Mouse (Mus musculus): ENCODE measurements around the gene Atg7. TPM values are rescaled to one million over a fixed set of nuclear protein-coding genes. Genes with fewer than 3 reads are reported as not detected.

The Atg7 gene
- polyA plus RNA-seq (2014; fragmentation: Illumina TruSeq; extraction: RNeasy Lipid Tissue Mini Kit (QIAGEN cat#74804); ENCODE audit: insufficient read depth, low read depth, low replicate concordance), result 11.9 TPM

DNA sequence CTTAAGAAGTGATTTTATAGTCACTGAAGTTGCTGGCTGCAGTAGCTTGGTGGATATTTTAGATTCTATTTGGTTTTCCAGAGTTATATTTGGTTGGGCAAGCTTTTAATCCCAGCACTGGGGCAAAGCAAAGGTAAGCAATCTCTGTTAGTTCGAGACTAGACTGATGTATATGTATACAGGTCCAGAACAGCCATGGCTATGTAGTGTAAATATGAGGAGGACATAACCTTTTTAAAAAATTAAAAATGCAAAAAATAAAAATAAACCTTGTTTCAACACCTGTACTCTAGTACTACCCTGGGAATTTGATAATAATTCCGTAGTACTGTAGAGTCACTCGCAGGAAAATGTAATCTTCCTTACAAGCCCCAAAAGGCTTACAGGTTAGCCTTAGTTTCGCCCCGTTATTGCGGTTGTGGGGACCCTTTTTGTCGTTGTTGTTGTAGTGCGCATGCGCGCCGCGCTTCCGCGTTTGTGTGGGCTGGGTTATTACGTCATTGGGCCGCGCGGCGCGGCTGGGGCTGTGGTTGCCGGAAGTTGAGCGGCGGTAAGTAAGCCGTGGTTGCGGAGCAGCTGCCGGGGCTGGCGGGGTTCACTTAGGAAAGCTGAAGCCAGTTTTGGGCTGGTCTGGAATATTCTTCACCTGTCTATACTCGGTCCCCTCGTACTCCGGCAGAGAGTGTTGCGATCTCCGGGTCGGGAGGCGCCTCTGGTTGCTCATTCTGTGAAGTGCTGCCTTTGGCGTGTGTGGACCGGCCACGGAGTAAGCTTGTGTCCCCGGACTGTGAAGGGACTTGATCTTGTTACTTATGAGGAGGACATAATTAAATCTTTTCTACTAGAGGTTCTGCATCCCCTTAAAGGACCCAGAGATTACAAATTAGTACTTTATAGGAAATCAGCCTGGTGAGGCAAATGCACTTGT is at the start of gene Atg7:
TSS of gene Atg7 (plus strand) at position 497 of the 928 bp plus-strand sequence.

Other genes starting within 250 kb of the Atg7 start
- 0.62 TPM for gene Hrh1, start 245.2 kb upstream of the Atg7 start, polyA plus RNA-seq (2014; fragmentation: Illumina TruSeq; extraction: RNeasy Lipid Tissue Mini Kit (QIAGEN cat#74804); ENCODE audit: insufficient read depth, low read depth, low replicate concordance)

All from lung, adult 10 weeks (tissue).